Mouse (Mus musculus) right cerebral cortex, postnatal 4 days (tissue): Measurements from ENCODE around the gene Neurod4.
A peak's percentile ranks its signal among the peaks of the same experiment; 100 is the strongest.

Experiments
- DNase-seq: peaks from one replicate; pipeline ENCODE4 v3.0.0-alpha.2; 2022

Gene Neurod4

GRCm38 (mm10) chr10:130232117-130232516 lies 47.9 kb downstream of the Neurod4 start:
- no peak for DNase-seq

- DNase-seq, result no peak
These were observed 50.5 kb downstream of the Neurod4 start for GRCm38 (mm10) chr10:130229584-130229983.

GRCm38 (mm10) chr10:130228246-130228645 lies 51.8 kb downstream of the Neurod4 start:
- DNase-seq, result peak; percentile 61

- DNase-seq, result no peak
These were observed 55.0 kb downstream of the Neurod4 start for GRCm38 (mm10) chr10:130225034-130225433.
